Mouse (Mus musculus) fat pad, adult 2 months (tissue): ENCODE measurements around the gene Adrm1.

Source experiments
- DNase-seq: peaks from one replicate; pipeline ENCODE4 v3.0.0-alpha.2; 2011; ENCODE audit warnings: low read depth, low spot score; ENCODE audit errors: extremely low read depth

Gene Adrm1

DNA sequence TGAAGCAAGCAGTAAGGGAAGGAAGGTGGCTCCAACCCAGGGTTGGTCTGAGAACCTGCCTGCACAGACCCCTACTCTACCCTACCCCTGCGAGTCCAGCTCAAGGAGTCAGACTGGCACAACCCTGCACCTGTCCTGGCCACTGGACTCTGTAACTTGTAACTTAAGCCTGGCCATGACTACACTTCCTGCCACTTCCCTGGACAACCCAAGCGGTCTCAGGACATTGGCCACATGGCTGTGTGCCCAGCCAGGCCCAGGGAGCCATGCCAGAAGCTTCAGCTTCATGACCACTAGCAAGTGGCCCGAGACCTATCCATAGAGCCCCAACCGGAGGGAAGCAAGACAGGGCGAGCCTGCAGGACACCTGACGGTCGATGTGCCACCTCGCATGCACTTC is 46.3 kb downstream of the Adrm1 start:
- no peak for DNase-seq

GRCm38 (mm10) chr2:180218241-180218640 is 47.0 kb downstream of the Adrm1 start:
- no peak for DNase-seq

- DNase-seq: no peak
Observed at GRCm38 (mm10) chr2:180218677-180219076, 47.4 kb downstream of the Adrm1 start.

- no peak for DNase-seq
Observed at GRCm38 (mm10) chr2:180219145-180219943, 48.1 kb downstream of the Adrm1 start.

DNA sequence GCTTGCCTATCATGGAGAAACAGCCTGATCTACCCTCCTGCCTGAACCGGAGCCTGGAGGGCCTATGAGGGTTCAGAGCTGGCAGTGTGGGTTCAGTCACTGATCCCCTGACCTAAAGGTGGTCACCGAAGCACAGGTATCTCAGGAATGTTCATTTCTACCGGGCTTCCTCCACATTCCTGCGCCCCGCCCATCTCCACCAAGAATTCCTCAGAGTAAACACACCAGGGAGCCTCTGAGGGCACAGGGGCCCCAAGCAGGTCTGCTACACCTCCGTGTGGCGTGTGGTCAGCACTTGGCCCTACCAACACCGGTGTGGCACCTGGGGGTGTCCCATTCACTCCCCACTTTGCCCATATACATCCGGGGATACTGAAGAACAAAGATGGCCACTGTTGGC is 48.9 kb downstream of the Adrm1 start:
- DNase-seq: no peak

- DNase-seq: no peak
Observed at GRCm38 (mm10) chr2:180221051-180221450, 49.8 kb downstream of the Adrm1 start.

DNA sequence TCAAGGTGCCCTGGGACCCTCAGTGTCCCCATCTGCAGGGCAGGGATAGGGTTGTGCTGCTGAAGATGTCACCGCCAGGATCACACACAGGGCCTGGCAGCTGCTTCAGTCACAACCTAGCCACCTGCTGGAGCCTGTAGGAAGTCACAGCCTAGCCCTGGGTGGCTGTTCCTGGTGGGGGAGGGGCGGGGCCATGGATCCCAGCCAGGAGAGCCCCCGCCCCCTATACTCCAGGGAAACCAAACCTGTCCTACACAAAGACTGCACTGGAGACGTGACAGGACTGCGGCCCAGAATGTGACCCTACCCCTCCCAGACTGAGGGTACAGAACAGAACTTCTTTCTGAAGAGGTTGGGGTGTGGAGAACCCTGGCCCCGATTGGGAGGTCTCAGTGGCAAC is 51.0 kb downstream of the Adrm1 start:
- DNase-seq: no peak

DNA sequence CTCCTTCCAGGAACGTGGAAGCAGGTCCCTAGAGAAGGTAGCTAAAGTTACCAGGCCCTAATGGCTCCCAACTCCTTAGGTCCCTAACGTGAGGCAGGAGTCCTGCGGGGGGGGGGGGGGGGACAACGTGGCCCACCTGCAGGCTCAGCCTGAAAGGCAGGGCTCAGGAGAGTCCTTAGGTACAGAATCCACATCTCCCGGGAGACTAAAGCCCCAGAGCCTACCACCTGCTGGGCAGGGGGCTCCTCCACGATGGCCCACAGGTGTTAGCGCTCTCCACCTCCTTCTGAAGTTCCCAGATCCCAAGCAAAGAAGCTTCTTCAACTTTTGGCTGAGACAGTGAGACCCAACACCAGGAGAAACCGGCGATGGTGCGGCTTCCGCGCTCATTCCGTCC is 53.4 kb downstream of the Adrm1 start:
- no peak for DNase-seq

- no peak for DNase-seq
Observed at GRCm38 (mm10) chr2:180225044-180225761, 53.9 kb downstream of the Adrm1 start.
